Mouse (Mus musculus) testis, adult 2 months (tissue): Measurements from ENCODE around the gene Nectin1.

ENCODE experiments used
- CTCF ChIP-seq: fragments of 200-500 bp; IDR thresholded peaks from 2 replicates; pipeline ENCODE4 v1.5.1; 2012; ENCODE audit warnings: low read depth, mild to moderate bottlenecking, inconsistent platforms, low read length, moderate library complexity; ENCODE audit not compliant: control insufficient read depth, insufficient read depth, insufficient replicate concordance
- POLR2A ChIP-seq: fragments of 200-500 bp; IDR thresholded peaks from 2 replicates; pipeline ENCODE4 v1.6.1; 2012; ENCODE audit warnings: low read depth, mild to moderate bottlenecking, inconsistent platforms, low read length, moderate library complexity; ENCODE audit not compliant: control insufficient read depth

GRCm38 (mm10) chr9:43833232-43833631 lies 89.4 kb downstream of the Nectin1 start:
- TF ChIP-seq POLR2A, result no peak
- TF ChIP-seq CTCF, result no peak
